Mouse (Mus musculus): ENCODE results near the gene Ralb. TPM values are rescaled to one million over a fixed set of nuclear protein-coding genes. Genes with fewer than 3 reads are reported as not detected.

The Ralb gene
- polyA plus RNA-seq, 1 experiment from 2014 or later = 145 TPM

DNA sequence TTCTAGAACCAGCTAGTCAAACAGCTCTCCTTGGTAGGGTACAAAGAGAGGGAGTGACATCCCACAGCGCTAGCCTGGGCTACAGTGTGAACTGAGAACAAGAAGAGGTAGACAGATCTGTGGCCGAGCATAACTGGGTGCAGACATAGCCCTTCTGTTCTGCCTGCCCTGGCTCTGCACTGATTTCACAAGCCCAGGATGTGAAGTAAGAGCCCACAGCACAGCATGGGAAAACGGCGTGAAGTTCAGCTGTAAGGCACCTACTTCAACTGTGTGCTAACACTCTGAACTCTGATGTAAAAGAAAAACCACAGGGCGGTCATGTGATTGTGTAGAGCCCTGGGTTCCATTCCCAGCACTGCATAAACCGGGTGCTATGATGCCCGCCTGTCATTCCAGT lies 29.9 kb downstream of the Ralb start:
- ATAC-seq = no peak
- no peak overlapping the region for H3K9ac ChIP-seq (ENCODE audit: low read depth, low read length)
- no peaks in the 10 kb centered on the region for H3K4me1 ChIP-seq (replicated peaks; ENCODE audit: control insufficient read depth, insufficient read depth, low read length)
- no peak overlapping the region for H3K4me2 ChIP-seq (replicated peaks; ENCODE audit: low read depth)
- H3K4me3 ChIP-seq (ENCODE audit: low read depth, low read length) = no peak overlapping the region
- H3K27me3 ChIP-seq (replicated peaks; ENCODE audit: control insufficient read depth, insufficient read depth, low read length) = no peaks in the 10 kb centered on the region
- no peaks in the 10 kb centered on the region for H3K9me3 ChIP-seq (ENCODE audit: control insufficient read depth)
- 92% methylated on average over 7 of the region's 7 CpGs for WGBS
- H3K27ac ChIP-seq (ENCODE audit: low read depth, low read length) = no peak overlapping the region
- TF ChIP-seq CTCF (IDR thresholded peaks at IDR 0.05; ENCODE audit: low read depth) = no peak
- peaks cover 76% of the 10 kb centered on the region for H3K36me3 ChIP-seq (ENCODE audit: control insufficient read depth, insufficient read depth)

DNA sequence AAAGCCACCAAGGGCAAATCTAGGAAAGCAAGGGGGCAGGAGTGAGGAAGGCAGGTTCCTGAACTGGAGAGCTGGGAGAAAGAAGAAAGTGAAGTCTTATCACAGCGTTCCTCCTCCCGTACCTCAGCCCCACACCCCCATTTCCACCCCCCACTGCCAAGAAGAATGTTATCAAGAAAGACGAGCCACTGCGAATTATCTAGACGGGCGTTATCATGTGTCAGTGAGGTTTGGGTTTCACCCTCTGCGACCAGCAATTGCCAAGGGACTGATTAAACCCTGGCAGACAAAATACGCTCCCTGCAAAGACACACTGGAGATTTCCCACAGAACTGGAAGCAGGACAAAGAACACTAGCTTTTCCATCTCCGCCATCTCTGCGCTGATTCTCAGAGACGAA lies 31.9 kb downstream of the Ralb start:
- Histone ChIP-seq H3K9me3 (ENCODE audit: control insufficient read depth) (no peaks in the 10 kb centered on the region), H3K9ac (ENCODE audit: low read depth, low read length) (no peak overlapping the region), H3K27ac (ENCODE audit: low read depth, low read length) (no peak overlapping the region), H3K4me2 (replicated peaks; ENCODE audit: low read depth) (no peak overlapping the region), H3K36me3 (ENCODE audit: control insufficient read depth, insufficient read depth) (peaks cover 81% of the 10 kb centered on the region), H3K4me1 (replicated peaks; ENCODE audit: control insufficient read depth, insufficient read depth, low read length) (no peaks in the 10 kb centered on the region), H3K27me3 (replicated peaks; ENCODE audit: control insufficient read depth, insufficient read depth, low read length) (no peaks in the 10 kb centered on the region), H3K4me3 (ENCODE audit: low read depth, low read length) (no peak overlapping the region)
- no peak for TF ChIP-seq CTCF (IDR thresholded peaks at IDR 0.05; ENCODE audit: low read depth)
- 58% methylated on average over 11 of the region's 11 CpGs for WGBS
- no peak for ATAC-seq

DNA sequence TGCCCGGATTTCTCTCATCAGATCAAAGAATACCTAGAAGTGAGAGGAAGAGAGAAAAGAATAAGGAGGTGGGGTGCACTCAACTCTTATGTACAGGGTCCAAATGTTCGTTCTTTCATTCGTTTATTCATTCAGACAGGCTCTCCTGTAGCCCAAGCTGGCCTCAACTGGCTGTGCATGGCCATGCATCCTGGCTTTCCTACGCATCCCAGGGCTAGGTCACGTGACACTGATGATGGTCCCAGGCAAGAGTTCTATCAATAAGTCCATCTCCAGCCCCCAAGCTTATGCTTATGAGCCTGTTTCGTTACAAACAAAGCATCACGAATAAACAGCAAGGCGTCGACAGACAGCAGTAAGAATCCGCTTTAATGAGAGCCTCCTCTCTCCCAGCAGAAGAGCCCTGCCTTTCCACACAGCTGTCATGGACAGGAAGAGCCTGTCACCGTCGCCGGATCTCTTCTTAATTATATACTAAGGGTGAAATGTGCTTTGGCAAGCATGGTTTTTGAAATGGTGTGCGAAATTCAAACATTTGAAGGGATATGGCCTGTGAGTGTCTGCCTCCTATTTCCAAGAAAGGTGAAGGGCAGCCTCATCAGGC lies 32.7 kb downstream of the Ralb start:
- ATAC-seq = no peak
- Histone ChIP-seq H3K4me2 (replicated peaks; ENCODE audit: low read depth) (no peak overlapping the region), H3K9me3 (ENCODE audit: control insufficient read depth) (no peaks in the 10 kb centered on the region), H3K27ac (ENCODE audit: low read depth, low read length) (no peak overlapping the region), H3K4me1 (replicated peaks; ENCODE audit: control insufficient read depth, insufficient read depth, low read length) (no peaks in the 10 kb centered on the region), H3K36me3 (ENCODE audit: control insufficient read depth, insufficient read depth) (peaks cover 79% of the 10 kb centered on the region), H3K9ac (ENCODE audit: low read depth, low read length) (no peak overlapping the region), H3K27me3 (replicated peaks; ENCODE audit: control insufficient read depth, insufficient read depth, low read length) (no peaks in the 10 kb centered on the region), H3K4me3 (ENCODE audit: low read depth, low read length) (no peak overlapping the region)
- TF ChIP-seq CTCF (IDR thresholded peaks at IDR 0.05; ENCODE audit: low read depth) = no peak
- 59% methylated on average over 14 of the region's 14 CpGs for WGBS

DNA sequence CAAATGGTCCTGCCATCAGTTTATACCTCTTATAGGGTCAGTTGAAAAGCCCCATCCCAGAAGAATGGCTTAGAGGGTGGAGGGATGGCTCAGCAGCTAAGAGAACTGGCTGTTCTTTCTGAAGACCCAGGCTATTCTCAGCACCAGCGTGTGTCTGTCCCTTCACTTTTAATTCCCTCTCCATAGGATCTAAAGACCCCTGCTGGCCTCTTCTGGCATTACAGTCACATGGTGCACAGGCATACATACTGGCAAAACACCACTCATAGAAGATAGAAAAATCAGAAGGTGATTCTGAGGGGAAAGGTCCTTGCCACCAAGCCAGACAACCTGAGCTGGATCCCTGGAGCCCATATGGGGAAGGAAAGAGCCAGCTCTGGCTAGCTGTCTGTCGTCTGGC lies 41.2 kb downstream of the Ralb start:
- WGBS = 48% methylated on average over 2 of the region's 2 CpGs
- no peaks in the 10 kb centered on the region for H3K9me3 ChIP-seq (ENCODE audit: control insufficient read depth)
- no peak overlapping the region for H3K9ac ChIP-seq (ENCODE audit: low read depth, low read length)
- TF ChIP-seq CTCF (IDR thresholded peaks at IDR 0.05; ENCODE audit: low read depth) = peak; percentile 74
- peaks cover 4% of the 10 kb centered on the region; the same call in 1 of the 2 replicates for H3K36me3 ChIP-seq (ENCODE audit: control insufficient read depth, insufficient read depth)
- no peak overlapping the region for H3K27ac ChIP-seq (ENCODE audit: low read depth, low read length)
- no peaks in the 10 kb centered on the region for H3K4me1 ChIP-seq (replicated peaks; ENCODE audit: control insufficient read depth, insufficient read depth, low read length)
- ATAC-seq = no peak
- no peak overlapping the region for H3K4me3 ChIP-seq (ENCODE audit: low read depth, low read length)
- no peaks in the 10 kb centered on the region for H3K27me3 ChIP-seq (replicated peaks; ENCODE audit: control insufficient read depth, insufficient read depth, low read length)
- H3K4me2 ChIP-seq (replicated peaks; ENCODE audit: low read depth) = no peak overlapping the region

DNA sequence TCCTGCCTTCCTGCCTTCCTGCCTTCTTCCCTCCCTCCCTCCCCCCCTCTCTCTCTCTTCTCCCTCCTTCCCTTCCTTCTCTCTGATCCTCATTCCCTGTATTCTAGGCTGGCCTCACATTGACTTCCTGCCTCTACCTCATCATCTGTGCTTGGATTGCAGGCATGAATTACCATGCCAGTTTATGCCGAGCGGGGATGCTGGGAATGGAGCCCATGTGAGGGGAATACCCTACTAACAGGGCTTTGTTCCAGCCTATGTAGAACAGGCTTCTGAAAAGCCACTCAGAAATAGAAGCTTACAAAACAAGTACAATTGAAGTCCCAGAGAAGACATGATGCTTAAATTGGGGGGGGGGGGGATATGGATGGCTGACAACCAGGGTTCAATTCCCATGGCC lies 44.5 kb downstream of the Ralb start:
- Histone ChIP-seq H3K36me3 (ENCODE audit: control insufficient read depth, insufficient read depth) (no peaks in the 10 kb centered on the region), H3K27me3 (replicated peaks; ENCODE audit: control insufficient read depth, insufficient read depth, low read length) (no peaks in the 10 kb centered on the region), H3K27ac (ENCODE audit: low read depth, low read length) (no peak overlapping the region), H3K9me3 (ENCODE audit: control insufficient read depth) (no peaks in the 10 kb centered on the region), H3K4me3 (ENCODE audit: low read depth, low read length) (no peak overlapping the region), H3K4me2 (replicated peaks; ENCODE audit: low read depth) (no peak overlapping the region), H3K4me1 (replicated peaks; ENCODE audit: control insufficient read depth, insufficient read depth, low read length) (no peaks in the 10 kb centered on the region), H3K9ac (ENCODE audit: low read depth, low read length) (no peak overlapping the region)
- TF ChIP-seq CTCF (IDR thresholded peaks at IDR 0.05; ENCODE audit: low read depth) = no peak
- WGBS = 78% methylated on average over 2 of the region's 2 CpGs
- no peak for ATAC-seq

DNA sequence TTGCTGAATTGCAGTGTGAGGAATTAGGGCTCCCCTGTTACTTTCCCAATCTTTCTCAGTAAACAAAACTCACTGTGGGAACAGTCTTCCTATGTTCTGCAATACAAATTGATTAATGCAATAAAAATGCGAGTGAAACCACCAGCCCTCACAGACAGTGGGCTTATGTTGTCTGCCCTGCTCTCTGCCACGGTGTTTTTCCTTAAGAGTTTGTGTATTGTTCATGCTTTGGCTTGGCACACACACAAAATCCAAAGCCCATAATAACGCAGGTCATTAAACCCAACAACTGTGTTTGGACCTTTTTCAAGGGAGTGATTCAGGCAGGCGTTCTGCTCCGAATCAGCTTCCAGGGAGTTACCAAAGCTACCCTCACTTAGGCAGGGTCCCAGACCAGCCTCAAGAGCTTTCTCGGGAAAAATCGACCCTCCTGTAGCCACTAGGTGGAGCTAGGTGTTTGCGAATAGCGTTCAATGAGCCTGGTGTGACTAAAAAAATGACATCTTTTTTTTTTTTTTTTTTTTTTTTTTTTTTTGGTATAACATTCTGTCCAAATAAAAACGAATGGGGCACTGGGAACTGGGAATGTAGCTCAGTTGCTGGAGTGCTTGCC lies 46.5 kb downstream of the Ralb start:
- no peak overlapping the region for H3K4me3 ChIP-seq (ENCODE audit: low read depth, low read length)
- H3K27me3 ChIP-seq (replicated peaks; ENCODE audit: control insufficient read depth, insufficient read depth, low read length) = no peaks in the 10 kb centered on the region
- ATAC-seq = no peak
- H3K27ac ChIP-seq (ENCODE audit: low read depth, low read length) = no peak overlapping the region
- peak; percentile 80 for TF ChIP-seq CTCF (IDR thresholded peaks at IDR 0.05; ENCODE audit: low read depth)
- WGBS = 13% methylated on average over 10 of the region's 10 CpGs
- H3K36me3 ChIP-seq (ENCODE audit: control insufficient read depth, insufficient read depth) = no peaks in the 10 kb centered on the region
- H3K4me1 ChIP-seq (replicated peaks; ENCODE audit: control insufficient read depth, insufficient read depth, low read length) = no peaks in the 10 kb centered on the region
- no peak overlapping the region for H3K9ac ChIP-seq (ENCODE audit: low read depth, low read length)
- no peak overlapping the region for H3K4me2 ChIP-seq (replicated peaks; ENCODE audit: low read depth)
- no peaks in the 10 kb centered on the region for H3K9me3 ChIP-seq (ENCODE audit: control insufficient read depth)
